Mouse (Mus musculus) hindbrain, embryonic 10.5 days (tissue): Measurements from ENCODE around the gene Fam214a. TPM values are rescaled to one million over a fixed set of nuclear protein-coding genes. Genes with fewer than 3 reads are reported as not detected.

ENCODE experiments used
- DNase-seq: peaks from one replicate; pipeline ENCODE4 v3.0.0-alpha.2; 2017; ENCODE audit warnings: low spot score
- H3K27ac ChIP-seq: fragments of 300-500 bp; sonication (generic); 2 replicates; pipeline ENCODE4 v1.5.1; 2016; ENCODE audit warnings: mild to moderate bottlenecking, moderate library complexity
- H3K27me3 ChIP-seq: fragments of 300-500 bp; sonication (generic); 2 replicates; pipeline ENCODE4 v1.6.1; 2016; ENCODE audit warnings: mild to moderate bottlenecking; ENCODE audit not compliant: poor library complexity, insufficient read depth, severe bottlenecking
- H3K36me3 ChIP-seq: fragments of 300-500 bp; sonication (generic); 2 replicates; pipeline ENCODE4 v1.6.1; 2016; ENCODE audit warnings: mild to moderate bottlenecking, moderate library complexity
- H3K4me1 ChIP-seq: fragments of 300-500 bp; sonication (generic); replicated peaks from 2 replicates; pipeline ENCODE4 v1.6.1; 2016; ENCODE audit warnings: mild to moderate bottlenecking
- H3K4me3 ChIP-seq: fragments of 300-500 bp; sonication (generic); 2 replicates; pipeline ENCODE4 v1.5.1; 2016; ENCODE audit warnings: mild to moderate bottlenecking, moderate library complexity
- H3K9me3 ChIP-seq: fragments of 300-500 bp; sonication (generic); 2 replicates; pipeline ENCODE4 v1.6.1; 2016; ENCODE audit warnings: mild to moderate bottlenecking, moderate library complexity
- WGBS: fragments of 180-500 bp; shearing (Covaris S2); methylation state at CpG from one replicate; pipeline ENCODE4 v1.1.7; 2016; 5-methylcytosine and 5-hydroxymethylcytosine counted together
- polyA plus RNA-seq: library from polyadenylated mRNA; unstranded; fragments of >200 nt; fragmentation: Nextera tagmentation; extraction: Ambion mirVana; gene quantifications from 2 replicates; pipeline ENCODE4 v1.2.1, GENCODE M21; 2016

Gene Fam214a
- polyA plus RNA-seq, 1 experiment from 2014 or later: 13.1 TPM

- 0 out of 2 replicates have a peak, but pooled peaks cover 15% of the 10 kb centered on the region for H3K4me1 ChIP-seq
- H3K27me3 ChIP-seq: no peaks in the 10 kb centered on the region
- H3K9me3 ChIP-seq: no peaks in the 10 kb centered on the region
- H3K4me3 ChIP-seq: no peak overlapping the region
- WGBS: 86% methylated on average over 2 of the region's 2 CpGs
- H3K27ac ChIP-seq: no peak overlapping the region
- DNase-seq: no peak
- H3K36me3 ChIP-seq: no peaks in the 10 kb centered on the region
Observed at GRCm38 (mm10) chr9:74989990-74990389, 37.3 kb downstream of the Fam214a start.

- Histone ChIP-seq H3K4me1 (no peaks in the 10 kb centered on the region), H3K27me3 (no peaks in the 10 kb centered on the region), H3K9me3 (no peaks in the 10 kb centered on the region), H3K27ac (no peak overlapping the region), H3K4me3 (no peak overlapping the region), H3K36me3 (no peaks in the 10 kb centered on the region)
- no peak for DNase-seq
- WGBS: 89% methylated on average over 10 of the region's 10 CpGs
Observed at GRCm38 (mm10) chr9:74994611-74995257, 42.0 kb downstream of the Fam214a start.

GRCm38 (mm10) chr9:74996349-74996748 lies 43.7 kb downstream of the Fam214a start:
- 66% methylated on average over 2 of the region's 2 CpGs for WGBS
- no peak for DNase-seq
- no peaks in the 10 kb centered on the region for H3K9me3 ChIP-seq

GRCm38 (mm10) chr9:74997976-74998375 lies 45.3 kb downstream of the Fam214a start:
- Histone ChIP-seq H3K4me3 (no peak overlapping the region), H3K36me3 (no peaks in the 10 kb centered on the region), H3K27me3 (no peaks in the 10 kb centered on the region), H3K27ac (no peak overlapping the region), H3K4me1 (no peaks in the 10 kb centered on the region), H3K9me3 (no peaks in the 10 kb centered on the region)
- no peak for DNase-seq

More at GRCm38 (mm10) chr9:74996349-74996748, 43.7 kb downstream of the Fam214a start:
- H3K4me1 ChIP-seq: no peaks in the 10 kb centered on the region
- H3K27ac ChIP-seq: no peak overlapping the region
- H3K27me3 ChIP-seq: no peaks in the 10 kb centered on the region
- H3K36me3 ChIP-seq: no peaks in the 10 kb centered on the region
- no peak overlapping the region for H3K4me3 ChIP-seq

GRCm38 (mm10) chr9:75001006-75001405 lies 48.3 kb downstream of the Fam214a start:
- H3K4me1 ChIP-seq: no peaks in the 10 kb centered on the region
- no peak overlapping the region for H3K4me3 ChIP-seq
- H3K9me3 ChIP-seq: no peaks in the 10 kb centered on the region
- H3K27me3 ChIP-seq: no peaks in the 10 kb centered on the region
- 91% methylated on average over 6 of the region's 6 CpGs for WGBS
- no peak overlapping the region for H3K27ac ChIP-seq
- DNase-seq: no peak
- peaks cover 3% of the 10 kb centered on the region; the same call in 1 of the 2 replicates for H3K36me3 ChIP-seq

GRCm38 (mm10) chr9:75001611-75002204 lies 49.0 kb downstream of the Fam214a start:
- 83% methylated on average over 5 of the region's 5 CpGs for WGBS
- no peak for DNase-seq
- peaks cover 9% of the 10 kb centered on the region for H3K36me3 ChIP-seq
- H3K27me3 ChIP-seq: no peaks in the 10 kb centered on the region
- no peaks in the 10 kb centered on the region for H3K4me1 ChIP-seq
- no peak overlapping the region for H3K4me3 ChIP-seq
- no peak overlapping the region for H3K27ac ChIP-seq
- H3K9me3 ChIP-seq: no peaks in the 10 kb centered on the region

- 71% methylated on average over 3 of the region's 3 CpGs for WGBS
- no peaks in the 10 kb centered on the region for H3K9me3 ChIP-seq
Observed at GRCm38 (mm10) chr9:75002262-75002661, 49.6 kb downstream of the Fam214a start.

GRCm38 (mm10) chr9:75004203-75004602 lies 51.5 kb downstream of the Fam214a start:
- Histone ChIP-seq H3K9me3 (no peaks in the 10 kb centered on the region), H3K4me1 (peaks cover 3% of the 10 kb centered on the region; the same call in 1 of the 2 replicates), H3K4me3 (no peak overlapping the region), H3K27me3 (no peaks in the 10 kb centered on the region), H3K36me3 (peaks cover 21% of the 10 kb centered on the region), H3K27ac (no peak overlapping the region)
- no peak for DNase-seq
- WGBS: 92% methylated on average over 10 of the region's 10 CpGs

More at GRCm38 (mm10) chr9:75002262-75002661, 49.6 kb downstream of the Fam214a start:
- Histone ChIP-seq H3K27ac (no peak overlapping the region), H3K27me3 (no peaks in the 10 kb centered on the region), H3K36me3 (peaks cover 12% of the 10 kb centered on the region), H3K4me1 (no peaks in the 10 kb centered on the region), H3K4me3 (no peak overlapping the region)
- no peak for DNase-seq

GRCm38 (mm10) chr9:75016591-75016990 lies 63.9 kb downstream of the Fam214a start:
- 94% methylated on average over 2 of the region's 2 CpGs for WGBS
- Histone ChIP-seq H3K9me3 (no peaks in the 10 kb centered on the region), H3K4me3 (no peak overlapping the region), H3K27ac (no peak overlapping the region), H3K36me3 (peaks cover 34% of the 10 kb centered on the region), H3K27me3 (no peaks in the 10 kb centered on the region), H3K4me1 (no peaks in the 10 kb centered on the region)
- DNase-seq: no peak

- DNase-seq: no peak
- H3K4me1 ChIP-seq: peaks cover 4% of the 10 kb centered on the region; the same call in 1 of the 2 replicates
- H3K9me3 ChIP-seq: no peaks in the 10 kb centered on the region
- peaks cover 30% of the 10 kb centered on the region for H3K36me3 ChIP-seq
- no peak overlapping the region for H3K4me3 ChIP-seq
- H3K27ac ChIP-seq: no peak overlapping the region
- no peaks in the 10 kb centered on the region for H3K27me3 ChIP-seq
- WGBS: 90% methylated on average over 6 of the region's 6 CpGs
Observed at GRCm38 (mm10) chr9:75019181-75019580, 66.5 kb downstream of the Fam214a start.

GRCm38 (mm10) chr9:75019592-75019991 lies 66.9 kb downstream of the Fam214a start:
- 89% methylated on average over 3 of the region's 3 CpGs for WGBS
- Histone ChIP-seq H3K27me3 (no peaks in the 10 kb centered on the region), H3K4me3 (no peak overlapping the region), H3K9me3 (no peaks in the 10 kb centered on the region), H3K36me3 (peaks cover 27% of the 10 kb centered on the region), H3K4me1 (peaks cover 7% of the 10 kb centered on the region; the same call in 1 of the 2 replicates), H3K27ac (no peak overlapping the region)
- DNase-seq: no peak

- DNase-seq: no peak
- Histone ChIP-seq H3K9me3 (no peaks in the 10 kb centered on the region), H3K27me3 (no peaks in the 10 kb centered on the region), H3K36me3 (peaks cover 23% of the 10 kb centered on the region), H3K27ac (no peak overlapping the region), H3K4me3 (no peak overlapping the region), H3K4me1 (peaks cover 7% of the 10 kb centered on the region; the same call in 1 of the 2 replicates)
- 75% methylated on average over 4 of the region's 4 CpGs for WGBS
Observed at GRCm38 (mm10) chr9:75020561-75020960, 67.9 kb downstream of the Fam214a start.

GRCm38 (mm10) chr9:75022546-75022945 lies 69.9 kb downstream of the Fam214a start:
- H3K9me3 ChIP-seq: no peaks in the 10 kb centered on the region
- H3K4me1 ChIP-seq: peaks cover 7% of the 10 kb centered on the region; the same call in 1 of the 2 replicates
- WGBS: 92% methylated on average over 7 of the region's 7 CpGs
- no peak overlapping the region for H3K4me3 ChIP-seq
- no peak overlapping the region for H3K27ac ChIP-seq
- peaks cover 23% of the 10 kb centered on the region for H3K36me3 ChIP-seq
- no peak for DNase-seq
- no peaks in the 10 kb centered on the region for H3K27me3 ChIP-seq
